Mouse (Mus musculus) intestine, postnatal 0 days (tissue): ENCODE results near the gene Lrrc28. TPM values are rescaled to one million over a fixed set of nuclear protein-coding genes. Genes with fewer than 3 reads are reported as not detected.

Experiments used
- ATAC-seq: fragments of 200-750 bp; cut with Nextera tagmentation; 2 replicates; pipeline ENCODE4 v1.8.0; 2017; ENCODE audit warnings: mild to moderate bottlenecking, moderate TSS enrichment, moderate library complexity
- H3K27ac ChIP-seq: fragments of 300-500 bp; sonication (generic); 2 replicates; pipeline ENCODE4 v1.5.1; 2014; ENCODE audit warnings: mild to moderate bottlenecking, low read depth, low read length, moderate library complexity
- H3K27me3 ChIP-seq: fragments of 300-500 bp; sonication (generic); replicated peaks from 2 replicates; pipeline ENCODE4 v1.6.1; 2014; ENCODE audit warnings: low read length, mixed read lengths; ENCODE audit not compliant: control insufficient read depth, insufficient read depth
- H3K36me3 ChIP-seq: fragments of 300-500 bp; sonication (generic); 2 replicates; pipeline ENCODE4 v1.6.1; 2014; ENCODE audit warnings: mild to moderate bottlenecking, moderate library complexity; ENCODE audit not compliant: control insufficient read depth, insufficient read depth
- H3K4me1 ChIP-seq: fragments of 300-500 bp; sonication (generic); replicated peaks from 2 replicates; pipeline ENCODE4 v1.6.1; 2014; ENCODE audit warnings: antibody characterized with exemption, low read length, mixed read lengths; ENCODE audit not compliant: control insufficient read depth, insufficient read depth
- H3K4me2 ChIP-seq: fragments of 300-500 bp; sonication (generic); replicated peaks from 2 replicates; pipeline ENCODE4 v1.6.1; 2014; ENCODE audit warnings: low read depth, mild to moderate bottlenecking, moderate library complexity
- H3K4me3 ChIP-seq: fragments of 300-500 bp; sonication (generic); 2 replicates; pipeline ENCODE4 v1.5.1; 2014; ENCODE audit warnings: low read depth, low read length
- H3K9ac ChIP-seq: fragments of 300-500 bp; sonication (generic); 2 replicates; pipeline ENCODE4 v1.6.1; 2014; ENCODE audit warnings: mild to moderate bottlenecking, low read depth, low read length
- H3K9me3 ChIP-seq: fragments of 300-500 bp; sonication (generic); 2 replicates; pipeline ENCODE4 v1.6.1; 2016; ENCODE audit warnings: mixed run types; ENCODE audit not compliant: control insufficient read depth
- CTCF ChIP-seq: sonication (generic); IDR thresholded peaks from 2 replicates; pipeline ENCODE4 v1.5.1; 2016; ENCODE audit warnings: low read depth, mild to moderate bottlenecking, control low read depth, antibody characterized with exemption, moderate library complexity
- WGBS: fragments of 180-500 bp; shearing (Covaris S2); extraction: QIAGEN DNeasy Blood & Tissue Kit; methylation state at CpG from one replicate; pipeline ENCODE4 v1.1.7; 2014; 5-methylcytosine and 5-hydroxymethylcytosine counted together
- polyA plus RNA-seq: library from polyadenylated mRNA; unstranded; fragments of >200 nt; fragmentation: Nextera tagmentation; extraction: Ambion mirVana; gene quantifications from 2 replicates; pipeline ENCODE4 v1.2.1, GENCODE M21; 2015

Lrrc28 gene
- polyA plus RNA-seq, 1 experiment from 2014 or later = 16.1 TPM

- Histone ChIP-seq H3K27me3 (no peaks in the 10 kb centered on the region), H3K4me2 (no peak overlapping the region), H3K36me3 (no peaks in the 10 kb centered on the region), H3K27ac (no peak overlapping the region), H3K4me3 (no peak overlapping the region), H3K4me1 (no peaks in the 10 kb centered on the region; the same call in 1 of the 2 replicates), H3K9me3 (no peaks in the 10 kb centered on the region), H3K9ac (no peak overlapping the region)
- ATAC-seq = no peak
- WGBS = 79% methylated on average over 10 of the region's 10 CpGs
- TF ChIP-seq CTCF = no peak
Observed at GRCm38 (mm10) chr7:67520001-67520400, 125.1 kb downstream of the Lrrc28 start.

GRCm38 (mm10) chr7:67515621-67516020 lies 129.4 kb downstream of the Lrrc28 start:
- H3K9me3 ChIP-seq = no peaks in the 10 kb centered on the region
- 84% methylated on average over 9 of the region's 9 CpGs for WGBS
- no peaks in the 10 kb centered on the region for H3K27me3 ChIP-seq
- TF ChIP-seq CTCF = no peak
- no peak overlapping the region for H3K27ac ChIP-seq
- H3K4me3 ChIP-seq = no peak overlapping the region
- no peak for ATAC-seq
- peaks cover 3% of the 10 kb centered on the region; the same call in 1 of the 2 replicates for H3K36me3 ChIP-seq
- H3K4me1 ChIP-seq = peaks cover 4% of the 10 kb centered on the region; the same call in 1 of the 2 replicates
- H3K9ac ChIP-seq = no peak overlapping the region
- H3K4me2 ChIP-seq = no peak overlapping the region

GRCm38 (mm10) chr7:67514893-67515292 lies 130.2 kb downstream of the Lrrc28 start:
- Histone ChIP-seq H3K4me1 (peaks cover 4% of the 10 kb centered on the region; the same call in 1 of the 2 replicates), H3K27me3 (no peaks in the 10 kb centered on the region), H3K4me2 (peak overlapping the region; percentile 44), H3K4me3 (no peak overlapping the region), H3K36me3 (peaks cover 3% of the 10 kb centered on the region; the same call in 1 of the 2 replicates), H3K9me3 (no peaks in the 10 kb centered on the region), H3K27ac (no peak overlapping the region; the same call in 1 of the 2 replicates), H3K9ac (0 out of 2 replicates have a peak overlapping the region, but pooled peaks have one; percentile 26)
- peak; percentile 46 for TF ChIP-seq CTCF
- peak; percentile 85 for ATAC-seq
- 25% methylated on average over 10 of the region's 10 CpGs for WGBS

GRCm38 (mm10) chr7:67514380-67514779 lies 130.7 kb downstream of the Lrrc28 start:
- ATAC-seq = no peak
- Histone ChIP-seq H3K4me1 (peaks cover 4% of the 10 kb centered on the region; the same call in 1 of the 2 replicates), H3K4me3 (no peak overlapping the region), H3K27ac (no peak overlapping the region), H3K9ac (no peak overlapping the region), H3K9me3 (no peaks in the 10 kb centered on the region), H3K36me3 (peaks cover 3% of the 10 kb centered on the region; the same call in 1 of the 2 replicates), H3K4me2 (no peak overlapping the region), H3K27me3 (no peaks in the 10 kb centered on the region)
- 67% methylated on average over 4 of the region's 4 CpGs for WGBS
- no peak for TF ChIP-seq CTCF

GRCm38 (mm10) chr7:67513656-67514055 lies 131.4 kb downstream of the Lrrc28 start:
- H3K9ac ChIP-seq = no peak overlapping the region
- H3K4me2 ChIP-seq = no peak overlapping the region
- peaks cover 3% of the 10 kb centered on the region; the same call in 1 of the 2 replicates for H3K36me3 ChIP-seq
- 90% methylated on average over 4 of the region's 4 CpGs for WGBS
- no peak overlapping the region for H3K4me3 ChIP-seq
- H3K9me3 ChIP-seq = no peaks in the 10 kb centered on the region
- no peak for TF ChIP-seq CTCF
- no peak for ATAC-seq
- H3K27me3 ChIP-seq = no peaks in the 10 kb centered on the region
- H3K4me1 ChIP-seq = peaks cover 4% of the 10 kb centered on the region; the same call in 1 of the 2 replicates
- H3K27ac ChIP-seq = no peak overlapping the region

GRCm38 (mm10) chr7:67511606-67512005 lies 133.5 kb downstream of the Lrrc28 start:
- H3K4me2 ChIP-seq = no peak overlapping the region
- H3K4me3 ChIP-seq = no peak overlapping the region
- no peaks in the 10 kb centered on the region for H3K27me3 ChIP-seq
- TF ChIP-seq CTCF = no peak
- no peak for ATAC-seq
- H3K27ac ChIP-seq = no peak overlapping the region
- 87% methylated on average over 7 of the region's 7 CpGs for WGBS
- no peaks in the 10 kb centered on the region for H3K9me3 ChIP-seq
- peaks cover 3% of the 10 kb centered on the region; the same call in 1 of the 2 replicates for H3K36me3 ChIP-seq
- peaks cover 4% of the 10 kb centered on the region; the same call in 1 of the 2 replicates for H3K4me1 ChIP-seq
- no peak overlapping the region for H3K9ac ChIP-seq
